Mouse (Mus musculus) cerebellum, adult 9-10 months (tissue): ENCODE results near the gene Acyp1.

Source experiments
- DNase-seq: peaks from one replicate; pipeline ENCODE4 v3.0.0; 2022

Acyp1 gene

DNA sequence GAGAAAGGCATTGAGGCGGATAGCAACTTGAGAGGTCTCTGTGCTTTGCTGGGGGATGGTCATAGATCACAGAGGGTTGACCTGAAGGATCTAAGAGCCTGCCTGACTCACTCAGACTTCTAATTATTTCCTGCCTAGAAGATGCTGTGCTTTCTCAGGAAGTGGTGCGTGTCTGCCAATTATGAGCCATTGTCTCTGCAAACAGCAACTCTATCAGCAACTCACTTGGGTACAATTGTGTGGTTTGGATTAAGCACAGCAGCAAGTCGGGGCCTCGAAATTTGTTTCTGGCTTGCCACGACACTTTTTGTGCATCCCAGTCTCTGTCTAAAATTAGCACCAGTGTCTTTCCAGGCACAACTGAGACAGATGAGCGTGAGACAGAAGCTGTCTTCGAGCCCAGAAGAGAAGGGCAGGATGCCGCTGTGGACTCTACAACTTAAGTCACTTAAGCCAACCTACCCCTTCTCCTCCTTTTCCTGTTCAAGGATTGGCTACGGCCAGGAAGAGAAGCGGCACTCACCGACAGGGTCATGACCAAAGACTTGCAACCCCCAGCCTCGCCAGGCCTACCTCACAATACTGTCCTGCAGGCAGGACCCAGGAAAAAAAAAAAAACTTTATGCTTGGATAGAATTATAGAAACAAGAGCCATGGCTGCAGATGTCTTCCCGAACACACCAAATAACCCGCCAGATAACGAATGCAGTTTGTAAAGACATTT, 60.2 kb downstream of the Acyp1 start:
- no peak for DNase-seq

DNA sequence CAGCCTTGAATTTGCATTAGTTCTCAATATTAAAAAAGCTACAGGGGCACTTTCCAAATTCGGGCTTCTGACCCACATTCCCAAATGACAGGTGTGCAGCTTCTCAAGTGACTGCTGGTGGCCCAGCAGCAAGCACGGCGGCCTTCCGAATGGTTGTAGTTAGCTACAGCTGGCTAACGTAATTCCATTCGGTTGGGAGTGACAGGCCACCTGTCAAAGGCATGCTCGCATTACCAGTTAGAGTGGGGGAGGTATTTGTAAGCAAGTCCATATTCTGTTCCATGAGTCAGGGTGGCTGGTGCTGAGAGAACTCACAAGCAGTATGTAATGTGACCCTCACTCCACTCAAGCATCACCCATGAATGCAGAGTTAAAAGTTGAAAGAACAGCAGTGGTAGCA, 61.0 kb downstream of the Acyp1 start:
- DNase-seq, result no peak
